ENCODE assay signal across 22 mouse cellular contexts in the genomic region with DNA sequence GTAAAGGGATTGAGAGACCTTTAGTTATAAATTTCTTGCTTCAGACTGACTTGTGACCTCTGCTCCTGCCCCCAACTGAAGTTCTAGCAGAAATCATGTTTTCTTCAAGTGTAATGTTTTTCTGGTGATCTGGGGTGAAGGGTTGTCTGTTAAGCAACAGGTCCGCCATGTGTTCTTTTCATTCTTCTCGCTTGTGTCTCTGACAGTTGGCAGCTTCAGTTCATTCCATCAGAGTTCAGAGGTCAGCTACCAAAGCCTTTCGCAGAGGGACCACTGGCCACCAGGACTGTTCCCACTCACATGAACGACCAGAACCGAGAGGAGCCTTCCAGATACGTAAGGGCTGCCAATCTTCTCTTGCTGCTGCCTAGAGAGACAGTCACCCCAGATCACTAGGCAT. TPM values are rescaled to one million over a fixed set of nuclear protein-coding genes. Genes with fewer than 3 reads are reported as not detected.
DNase-seq lines count a peak whose midpoint lies in the region; ATAC-seq and TF ChIP-seq lines count a peak whose summit lies in the region.
"Had no signal": no experiment of that assay in that cellular context is flagged by ENCODE, and none has a peak within 500 bp of the region (broad histone marks: within the 10 kb centered on the region; RNA-seq: fewer than 3 reads in every experiment).

No protein-coding gene starts in this region.

- no peaks in the 10 kb centered on the region for H3K27me3 ChIP-seq in liver, embryonic 13.5 days
- no peaks in the 10 kb centered on the region for H3K27me3 ChIP-seq in liver, embryonic 11.5 days (replicated peaks; ENCODE audit: control insufficient read depth, insufficient read depth, low read length)
- no peaks in the 10 kb centered on the region for H3K27me3 ChIP-seq in liver, embryonic 16.5 days (ENCODE audit: control insufficient read depth, insufficient read depth, low read depth, low read length)
- H3K27me3 ChIP-seq in cerebellum, adult 2 months (ENCODE audit: control insufficient read depth, insufficient read depth, low read length): no peaks in the 10 kb centered on the region
- H3K27me3 ChIP-seq: embryonic facial prominence, embryonic 15.5 days; hindbrain, embryonic 12.5 days; limb, embryonic 12.5 days had no signal

- H3K36me3 ChIP-seq in liver, embryonic 13.5 days: peaks cover 58% of the 10 kb centered on the region
- H3K36me3 ChIP-seq in liver, embryonic 11.5 days (ENCODE audit: control insufficient read depth, insufficient read depth, low read length): peaks cover 23% of the 10 kb centered on the region
- peaks cover 9% of the 10 kb centered on the region for H3K36me3 ChIP-seq in liver, embryonic 16.5 days (ENCODE audit: control insufficient read depth, insufficient read depth)

- no peak overlapping the region for H3K4me3 ChIP-seq in liver, embryonic 13.5 days (replicated peaks)
- no peak overlapping the region for H3K4me3 ChIP-seq in liver, embryonic 11.5 days (ENCODE audit: low read depth, low read length)
- no peak overlapping the region for H3K4me3 ChIP-seq in liver, embryonic 16.5 days (ENCODE audit: low read depth, low read length)
- H3K4me3 ChIP-seq in cerebellum, adult 2 months (replicated peaks; ENCODE audit: insufficient read depth, low read depth, low read length): no peak overlapping the region
- H3K4me3 ChIP-seq: embryonic facial prominence, embryonic 15.5 days; hindbrain, embryonic 12.5 days; limb, embryonic 12.5 days; midbrain, embryonic 10.5 days had no signal

- no peak overlapping the region for H3K4me2 ChIP-seq in liver, embryonic 13.5 days
- H3K4me2 ChIP-seq in liver, embryonic 11.5 days: no peak overlapping the region
- no peak overlapping the region for H3K4me2 ChIP-seq in liver, embryonic 16.5 days (ENCODE audit: low read depth, low read length)
- H3K4me2 ChIP-seq: embryonic facial prominence, embryonic 15.5 days; heart, embryonic 11.5 days; hindbrain, embryonic 12.5 days; limb, embryonic 12.5 days had no signal

- no peak overlapping the region for H3K9ac ChIP-seq in liver, embryonic 13.5 days
- no peak overlapping the region for H3K9ac ChIP-seq in liver, embryonic 11.5 days (ENCODE audit: low read depth, low read length)
- H3K9ac ChIP-seq in liver, embryonic 16.5 days (ENCODE audit: low read depth, low read length): no peak overlapping the region
- H3K9ac ChIP-seq: embryonic facial prominence, embryonic 15.5 days; hindbrain, embryonic 12.5 days; limb, embryonic 12.5 days had no signal

- TF ChIP-seq POLR2A in cerebellum, adult 2 months (IDR thresholded peaks at IDR 0.05; ENCODE audit: borderline replicate concordance, insufficient read depth, low read length): no peak

- no peak for ATAC-seq in liver, embryonic 13.5 days (ENCODE audit: low read depth)
- ATAC-seq in liver, embryonic 11.5 days (replicated peaks; ENCODE audit: low FRiP score): no peak
- no peak for ATAC-seq in liver, embryonic 16.5 days (ENCODE audit: low read depth)

- DNase-seq in kidney, adult 18-20 months: peak; percentile 23
- DNase-seq in kidney, postnatal 10 days: no peak
- no peak for DNase-seq in liver, embryonic 13.5 days
- DNase-seq in liver, embryonic 11.5 days (ENCODE audit: low spot score): no peak
- peak; percentile 17 for DNase-seq in skeletal muscle tissue, adult 2 months (ENCODE audit: low read depth, low spot score)
- no peak for DNase-seq in left cerebral cortex, adult 8-10 months (ENCODE audit: low spot score in 2 of 2)
- no peak for DNase-seq in cerebellum, adult 2 months
- DNase-seq: B cell, adult 2 months; cerebellum, adult 11-12 months; cerebellum, postnatal 25 days; heart, postnatal 14 days; right cerebral cortex, postnatal 25 days had no signal

- peak overlapping the region; percentile 87 for H3K27ac ChIP-seq in liver, embryonic 13.5 days
- no peak overlapping the region for H3K27ac ChIP-seq in liver, embryonic 11.5 days (ENCODE audit: low read depth, low read length)
- peak overlapping the region; percentile 69 for H3K27ac ChIP-seq in liver, embryonic 16.5 days (ENCODE audit: low read length)
- H3K27ac ChIP-seq in cerebellum, adult 2 months (ENCODE audit: insufficient read depth, low read length): no peak overlapping the region
- H3K27ac ChIP-seq: embryonic facial prominence, embryonic 15.5 days; hindbrain, embryonic 12.5 days; limb, embryonic 12.5 days; macrophage; midbrain, embryonic 10.5 days; stomach, postnatal 0 days had no signal

- peaks cover 83% of the 10 kb centered on the region for H3K4me1 ChIP-seq in liver, embryonic 13.5 days (replicated peaks)
- peaks cover 30% of the 10 kb centered on the region for H3K4me1 ChIP-seq in liver, embryonic 11.5 days (replicated peaks; ENCODE audit: control insufficient read depth, insufficient read depth, low read length)
- H3K4me1 ChIP-seq in liver, embryonic 16.5 days (ENCODE audit: control insufficient read depth, low read depth, low read length): peaks cover 61% of the 10 kb centered on the region
- H3K4me1 ChIP-seq in cerebellum, adult 2 months (ENCODE audit: control insufficient read depth, insufficient read depth, low read length): no peaks in the 10 kb centered on the region
- H3K4me1 ChIP-seq: embryonic facial prominence, embryonic 15.5 days; hindbrain, embryonic 12.5 days; limb, embryonic 12.5 days; midbrain, embryonic 10.5 days had no signal

- WGBS in liver, embryonic 13.5 days (ENCODE audit: insufficient replicate concordance): 86% methylated on average over 6 of the region's 6 CpGs
- 81% methylated on average over 6 of the region's 6 CpGs for WGBS in liver, embryonic 11.5 days
- WGBS in liver, embryonic 16.5 days (ENCODE audit: insufficient replicate concordance): 86% methylated on average over 6 of the region's 6 CpGs
- WGBS in cerebellum, adult 2 months: 78% methylated on average over 6 of the region's 6 CpGs

- no peak for TF ChIP-seq CTCF in cerebellum, adult 2 months (IDR thresholded peaks at IDR 0.05; ENCODE audit: borderline replicate concordance, insufficient read depth, low read depth, low read length)

- H3K9me3 ChIP-seq in liver, embryonic 13.5 days (replicated peaks): no peaks in the 10 kb centered on the region
- H3K9me3 ChIP-seq in liver, embryonic 11.5 days (ENCODE audit: control insufficient read depth, low read length): no peaks in the 10 kb centered on the region
- H3K9me3 ChIP-seq in liver, embryonic 16.5 days (replicated peaks; ENCODE audit: control insufficient read depth, low read length): no peaks in the 10 kb centered on the region
- H3K9me3 ChIP-seq: embryonic facial prominence, embryonic 15.5 days; hindbrain, embryonic 12.5 days; limb, embryonic 12.5 days; midbrain, embryonic 10.5 days had no signal

RNA-seq across cellular contexts. Expression of a gene that starts 33.2 kb away (rescaled TPM):
- 13.4 and 14.6 TPM in 2 replicates for polyA plus RNA-seq in liver, embryonic 13.5 days (2015; fragmentation: Nextera tagmentation; extraction: Ambion mirVana)
- polyA plus RNA-seq in liver, embryonic 11.5 days (2014; fragmentation: Nextera tagmentation; extraction: Ambion mirVana): 16.2 and 17.5 TPM in 2 replicates
- 19.6 and 22.6 TPM in 2 replicates for polyA plus RNA-seq in liver, embryonic 16.5 days (2015; fragmentation: Nextera tagmentation; extraction: Ambion mirVana)
- 10 to 100 TPM; 32.3 to 39.7 (median 34.1) TPM for total RNA-seq in left cerebral cortex, adult 8-10 months (2022)
- 84.5 and 87.8 TPM in 2 replicates for polyA plus RNA-seq in cerebellum, adult 2 months (2012; rRNA removed)

RNA-seq across cellular contexts. Expression of a gene that starts 33.7 kb away (rescaled TPM):
- polyA plus RNA-seq in liver, embryonic 13.5 days (2015; fragmentation: Nextera tagmentation; extraction: Ambion mirVana): 15.9 and 17.5 TPM in 2 replicates
- polyA plus RNA-seq in liver, embryonic 11.5 days (2014; fragmentation: Nextera tagmentation; extraction: Ambion mirVana): 33.0 and 40.0 TPM in 2 replicates
- 12.6 and 13.2 TPM in 2 replicates for polyA plus RNA-seq in liver, embryonic 16.5 days (2015; fragmentation: Nextera tagmentation; extraction: Ambion mirVana)
- 10 to 100 TPM; 26.1 to 31.9 (median 29.0) TPM for total RNA-seq in left cerebral cortex, adult 8-10 months (2022)
- 22.5 and 23.7 TPM in 2 replicates for polyA plus RNA-seq in cerebellum, adult 2 months (2012; rRNA removed)

RNA-seq across cellular contexts. Expression of a gene that starts 36.6 kb away (rescaled TPM):
- 97.1 and 117 TPM in 2 replicates for polyA plus RNA-seq in liver, embryonic 13.5 days (2015; fragmentation: Nextera tagmentation; extraction: Ambion mirVana)
- 143 and 172 TPM in 2 replicates for polyA plus RNA-seq in liver, embryonic 11.5 days (2014; fragmentation: Nextera tagmentation; extraction: Ambion mirVana)
- polyA plus RNA-seq in liver, embryonic 16.5 days (2015; fragmentation: Nextera tagmentation; extraction: Ambion mirVana): 59.4 and 63.0 TPM in 2 replicates
- 10 to 100 TPM; 13.5 to 19.2 (median 16.8) TPM for total RNA-seq in left cerebral cortex, adult 8-10 months (2022)
- 30.2 and 34.7 TPM in 2 replicates for polyA plus RNA-seq in cerebellum, adult 2 months (2012; rRNA removed)

RNA-seq across cellular contexts. Expression of a gene that starts 40.4 kb away (rescaled TPM):
- 11.8 and 13.2 TPM in 2 replicates for polyA plus RNA-seq in liver, embryonic 13.5 days (2015; fragmentation: Nextera tagmentation; extraction: Ambion mirVana)
- 15.7 and 16.0 TPM in 2 replicates for polyA plus RNA-seq in liver, embryonic 11.5 days (2014; fragmentation: Nextera tagmentation; extraction: Ambion mirVana)
- 7.8 and 7.9 TPM in 2 replicates for polyA plus RNA-seq in liver, embryonic 16.5 days (2015; fragmentation: Nextera tagmentation; extraction: Ambion mirVana)
- 1 to 10 TPM; 5.3 to 6.6 (median 5.8) TPM for total RNA-seq in left cerebral cortex, adult 8-10 months (2022)
- polyA plus RNA-seq in cerebellum, adult 2 months (2012; rRNA removed): 7.3 and 8.0 TPM in 2 replicates

RNA-seq across cellular contexts. Expression of a gene that starts 56.3 kb away (rescaled TPM):
- 1.4 TPM in 2 replicates for polyA plus RNA-seq in liver, embryonic 13.5 days (2015; fragmentation: Nextera tagmentation; extraction: Ambion mirVana)
- polyA plus RNA-seq in liver, embryonic 11.5 days (2014; fragmentation: Nextera tagmentation; extraction: Ambion mirVana): 1.3 and 2.3 TPM in 2 replicates
- polyA plus RNA-seq in liver, embryonic 16.5 days (2015; fragmentation: Nextera tagmentation; extraction: Ambion mirVana): 1.7 and 2.7 TPM in 2 replicates
- 1 to 10 TPM in 3 of 4 experiments, under 1 TPM in 1; 0.74 to 2.4 (median 1.9) TPM for total RNA-seq in left cerebral cortex, adult 8-10 months (2022)
- 3.2 and 3.4 TPM in 2 replicates for polyA plus RNA-seq in cerebellum, adult 2 months (2012; rRNA removed)
- total RNA-seq: granulocyte monocyte progenitor cell, adult 5-6 weeks; neutrophil, adult 5-6 weeks had no signal
- polyA plus RNA-seq: macrophage had no signal

Comparison
In these comparisons a context has a peak if more than half of its experiments do, and no peak if none do; other contexts are left out.
1. DNase-seq: peak in kidney, adult 18-20 months (single experiment) and skeletal muscle tissue, adult 2 months (single experiment); none in kidney, postnatal 10 days (single experiment), liver, embryonic 13.5 days (single experiment), liver, embryonic 11.5 days (single experiment), left cerebral cortex, adult 8-10 months (0 of 2) and cerebellum, adult 2 months (0 of 2).
2. H3K27ac ChIP-seq: peak in liver, embryonic 13.5 days (single experiment) and liver, embryonic 16.5 days (single experiment); none in liver, embryonic 11.5 days (single experiment) and cerebellum, adult 2 months (single experiment).